Mouse (Mus musculus) brain, embryonic 14.5 days (tissue): Measurements from ENCODE around the gene Cfl1.

ENCODE experiments used
- CTCF ChIP-seq: fragments of 200-500 bp; IDR thresholded peaks from 2 replicates; pipeline ENCODE4 v1.5.1; 2012; ENCODE audit warnings: inconsistent platforms, mild to moderate bottlenecking, moderate library complexity, borderline replicate concordance; ENCODE audit not compliant: insufficient read depth, insufficient read length; ENCODE audit errors: extremely low read depth
- POLR2A ChIP-seq: fragments of 200-500 bp; IDR thresholded peaks from 2 replicates; pipeline ENCODE4 v1.6.1; 2012; ENCODE audit warnings: mild to moderate bottlenecking, inconsistent platforms, borderline replicate concordance; ENCODE audit not compliant: poor library complexity, insufficient read depth, insufficient read length, severe bottlenecking; ENCODE audit errors: extremely low read depth

DNA sequence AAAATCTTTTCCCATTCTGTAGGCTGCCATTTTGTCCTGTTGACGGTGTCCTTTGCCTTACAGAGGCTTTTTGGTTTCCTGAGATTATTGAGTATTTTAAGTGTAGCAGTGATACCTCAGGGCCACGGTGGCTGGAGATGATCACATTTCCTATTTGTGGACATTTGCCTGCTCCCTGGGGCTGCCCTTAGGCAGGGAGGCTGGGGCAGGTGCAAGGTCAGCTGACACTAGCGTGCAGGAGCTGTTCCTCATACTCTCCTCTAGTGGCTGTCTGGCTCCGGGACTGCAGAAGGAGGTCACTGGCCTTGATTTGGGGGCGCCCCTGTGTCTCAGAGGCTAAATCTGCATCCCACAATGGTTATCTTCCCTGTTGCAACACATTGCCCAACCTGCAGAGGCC lies 34.9 kb downstream of the Cfl1 start:
- TF ChIP-seq CTCF (no peak), POLR2A (no peak)
